Mouse (Mus musculus) midbrain, embryonic 15.5 days (tissue): ENCODE data around the gene Tex19.2. TPM values are rescaled to one million over a fixed set of nuclear protein-coding genes. Genes with fewer than 3 reads are reported as not detected.
"Not testable (repeated sequence)": the region's sequence is repeated elsewhere in the genome, so short reads cannot be mapped to it uniquely, and the experiment has no call there.

Experiments used
- ATAC-seq: fragments of 200-750 bp; cut with Nextera tagmentation; replicated peaks from 2 replicates; pipeline ENCODE4 v1.8.0; 2017; ENCODE audit warnings: moderate TSS enrichment
- H3K27ac ChIP-seq: fragments of 300-500 bp; sonication (generic); 2 replicates; pipeline ENCODE4 v1.5.1; 2015; ENCODE audit warnings: mild to moderate bottlenecking, inconsistent platforms
- H3K27me3 ChIP-seq: fragments of 300-500 bp; sonication (generic); replicated peaks from 2 replicates; pipeline ENCODE4 v1.6.1; 2015; ENCODE audit warnings: inconsistent platforms
- H3K36me3 ChIP-seq: fragments of 300-500 bp; sonication (generic); replicated peaks from 2 replicates; pipeline ENCODE4 v1.6.1; 2015; ENCODE audit warnings: inconsistent platforms
- H3K4me1 ChIP-seq: fragments of 300-500 bp; sonication (generic); 2 replicates; pipeline ENCODE4 v1.6.1; 2015; ENCODE audit warnings: inconsistent platforms
- H3K4me2 ChIP-seq: fragments of 300-500 bp; sonication (generic); 2 replicates; pipeline ENCODE4 v1.6.1; 2015; ENCODE audit warnings: inconsistent platforms, mild to moderate bottlenecking, moderate library complexity
- H3K4me3 ChIP-seq: fragments of 300-500 bp; sonication (generic); 2 replicates; pipeline ENCODE4 v1.5.1; 2015; ENCODE audit warnings: mild to moderate bottlenecking, inconsistent platforms
- H3K9ac ChIP-seq: fragments of 300-500 bp; sonication (generic); 2 replicates; pipeline ENCODE4 v1.6.1; 2015; ENCODE audit warnings: mild to moderate bottlenecking, inconsistent platforms
- H3K9me3 ChIP-seq: fragments of 300-500 bp; sonication (generic); 2 replicates; pipeline ENCODE4 v1.6.1; 2016; ENCODE audit warnings: inconsistent platforms
- WGBS: fragments of 180-500 bp; shearing (Covaris S2); methylation state at CpG from one replicate; pipeline ENCODE4 v1.1.7; 2015; ENCODE audit warnings: mixed read lengths; 5-methylcytosine and 5-hydroxymethylcytosine counted together
- polyA plus RNA-seq: library from polyadenylated mRNA; unstranded; fragments of >200 nt; fragmentation: Nextera tagmentation; extraction: Ambion mirVana; gene quantifications from 2 replicates; pipeline ENCODE4 v1.2.1, GENCODE M21; 2015

The Tex19.2 gene
- polyA plus RNA-seq, 1 experiment from 2014 or later, result not detected

- 76% methylated on average over 3 of the region's 3 CpGs for WGBS
- Histone ChIP-seq H3K36me3 (no peaks in the 10 kb centered on the region), H3K9ac (no peak within 1 kb of the TSS), H3K4me3 (no peak within 1 kb of the TSS), H3K4me1 (no peaks in the 10 kb centered on the region), H3K27me3 (no peaks in the 10 kb centered on the region), H3K27ac (no peak within 1 kb of the TSS), H3K4me2 (no peak within 1 kb of the TSS), H3K9me3 (no peaks in the 10 kb centered on the region)
- no peak for ATAC-seq
Observed at GRCm38 (mm10) chr11:121081120-121081519, 37.4 kb downstream of the Tex19.2 start, which contains the start of gene Sectm1a. Gene Sectm1a (minus strand): TSS chr11:121081220.

DNA sequence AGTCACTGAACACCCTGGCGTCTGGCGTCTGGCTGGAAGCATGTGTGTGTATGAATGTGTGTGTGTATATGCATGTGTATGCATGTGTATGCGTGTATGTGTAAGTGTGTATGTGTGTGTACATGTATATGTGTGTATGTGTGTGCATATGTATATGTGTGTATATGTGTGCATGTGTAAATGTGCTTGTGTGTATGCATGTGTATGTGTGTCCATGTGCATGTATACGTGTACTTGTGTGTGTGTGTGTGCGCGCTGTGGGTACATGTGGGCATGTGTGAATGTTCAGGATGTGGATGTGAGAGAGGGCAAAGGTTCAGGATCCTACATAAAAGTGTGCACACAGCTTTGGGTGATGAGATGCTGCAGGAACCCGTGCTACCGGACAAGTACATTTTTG, 38.1 kb downstream of the Tex19.2 start:
- Histone ChIP-seq H3K36me3 (no peaks in the 10 kb centered on the region), H3K27ac (no peak overlapping the region), H3K27me3 (no peaks in the 10 kb centered on the region), H3K4me2 (no peak overlapping the region), H3K4me1 (no peaks in the 10 kb centered on the region), H3K9me3 (no peaks in the 10 kb centered on the region), H3K9ac (no peak overlapping the region), H3K4me3 (no peak overlapping the region)
- ATAC-seq, result no peak
- 94% methylated on average over 8 of the region's 8 CpGs for WGBS

- Histone ChIP-seq H3K27me3 (no peaks in the 10 kb centered on the region), H3K36me3 (no peaks in the 10 kb centered on the region), H3K4me2 (no peak overlapping the region), H3K27ac (no peak overlapping the region), H3K9ac (no peak overlapping the region), H3K4me1 (no peaks in the 10 kb centered on the region), H3K4me3 (no peak overlapping the region), H3K9me3 (no peaks in the 10 kb centered on the region)
- 80% methylated on average over 5 of the region's 5 CpGs for WGBS
- ATAC-seq, result no peak
Observed at GRCm38 (mm10) chr11:121075655-121076054, 42.8 kb downstream of the Tex19.2 start.

- not testable (repeated sequence) for H3K4me2 ChIP-seq, H3K4me3 ChIP-seq, H3K9ac ChIP-seq, H3K4me1 ChIP-seq, ATAC-seq, H3K9me3 ChIP-seq, H3K27ac ChIP-seq, H3K36me3 ChIP-seq, H3K27me3 ChIP-seq
- WGBS, result 93% methylated on average over 12 of the region's 16 CpGs
Observed at GRCm38 (mm10) chr11:121069662-121070061, 48.8 kb downstream of the Tex19.2 start.

DNA sequence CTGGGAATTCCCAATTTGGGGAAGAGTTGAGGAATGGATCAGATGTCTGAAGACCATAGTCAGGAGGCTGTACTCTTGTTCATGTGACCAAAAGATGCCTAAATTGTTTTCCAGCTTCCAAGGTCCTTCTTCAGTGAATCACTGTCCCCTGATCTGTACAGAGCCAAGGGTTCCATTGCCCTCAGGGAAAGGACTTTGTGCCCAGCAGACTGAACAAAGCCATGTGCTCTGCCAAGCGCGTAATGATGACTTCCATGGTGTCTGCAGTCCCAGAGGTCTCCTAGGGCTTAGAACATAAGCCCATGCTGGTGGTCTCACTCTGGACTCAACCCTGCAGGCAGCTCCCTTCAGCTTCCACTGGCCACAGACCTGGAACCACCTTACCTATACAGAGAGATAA, 50.6 kb downstream of the Tex19.2 start:
- no peak overlapping the region for H3K4me3 ChIP-seq
- no peaks in the 10 kb centered on the region for H3K4me1 ChIP-seq
- H3K27ac ChIP-seq, result no peak overlapping the region
- no peak for ATAC-seq
- no peaks in the 10 kb centered on the region for H3K9me3 ChIP-seq
- H3K4me2 ChIP-seq, result no peak overlapping the region
- WGBS, result 88% methylated on average over 2 of the region's 2 CpGs
- no peak overlapping the region for H3K9ac ChIP-seq
- H3K36me3 ChIP-seq, result no peaks in the 10 kb centered on the region
- H3K27me3 ChIP-seq, result no peaks in the 10 kb centered on the region

Other genes with a start within 250 kb of the Tex19.2 start
- 7.4 and 8.2 TPM in 2 replicates for gene Ccdc57, start 185.8 kb downstream of the Tex19.2 start, polyA plus RNA-seq
- 8.4 and 10.4 TPM in 2 replicates for gene Slc16a3, start 170.2 kb downstream of the Tex19.2 start, polyA plus RNA-seq
- gene Csnk1d, start 127.3 kb downstream of the Tex19.2 start, polyA plus RNA-seq, result 173 and 176 TPM in 2 replicates
- not detected in 2 replicates for gene Cd7, start 79.3 kb downstream of the Tex19.2 start, polyA plus RNA-seq
- gene Sectm1b, start 55.1 kb downstream of the Tex19.2 start, polyA plus RNA-seq, result not detected in 2 replicates
- gene Sectm1a, start 37.5 kb downstream of the Tex19.2 start, polyA plus RNA-seq, result not detected in 2 replicates
- not detected in 2 replicates for gene Tex19.1, start 27.5 kb upstream of the Tex19.2 start, polyA plus RNA-seq
- 0.76 and 1.0 TPM in 2 replicates for gene Uts2r, start 41.6 kb upstream of the Tex19.2 start, polyA plus RNA-seq
- gene Hexdc, start 85.8 kb upstream of the Tex19.2 start, polyA plus RNA-seq, result 33.7 and 34.6 TPM in 2 replicates
- gene Ogfod3, start 86.0 kb upstream of the Tex19.2 start, polyA plus RNA-seq, result 22.4 and 26.6 TPM in 2 replicates
- 38.4 and 41.4 TPM in 2 replicates for gene Cybc1, start 110.6 kb upstream of the Tex19.2 start, polyA plus RNA-seq
- 101 and 106 TPM in 2 replicates for gene Narf, start 118.6 kb upstream of the Tex19.2 start, polyA plus RNA-seq
- 14.3 and 17.1 TPM in 2 replicates for gene Foxk2, start 141.3 kb upstream of the Tex19.2 start, polyA plus RNA-seq
- 82.3 and 89.7 TPM in 2 replicates for gene Wdr45b, start 235.8 kb upstream of the Tex19.2 start, polyA plus RNA-seq